10 mouse cellular contexts compared by ENCODE assay signal in the genomic region with DNA sequence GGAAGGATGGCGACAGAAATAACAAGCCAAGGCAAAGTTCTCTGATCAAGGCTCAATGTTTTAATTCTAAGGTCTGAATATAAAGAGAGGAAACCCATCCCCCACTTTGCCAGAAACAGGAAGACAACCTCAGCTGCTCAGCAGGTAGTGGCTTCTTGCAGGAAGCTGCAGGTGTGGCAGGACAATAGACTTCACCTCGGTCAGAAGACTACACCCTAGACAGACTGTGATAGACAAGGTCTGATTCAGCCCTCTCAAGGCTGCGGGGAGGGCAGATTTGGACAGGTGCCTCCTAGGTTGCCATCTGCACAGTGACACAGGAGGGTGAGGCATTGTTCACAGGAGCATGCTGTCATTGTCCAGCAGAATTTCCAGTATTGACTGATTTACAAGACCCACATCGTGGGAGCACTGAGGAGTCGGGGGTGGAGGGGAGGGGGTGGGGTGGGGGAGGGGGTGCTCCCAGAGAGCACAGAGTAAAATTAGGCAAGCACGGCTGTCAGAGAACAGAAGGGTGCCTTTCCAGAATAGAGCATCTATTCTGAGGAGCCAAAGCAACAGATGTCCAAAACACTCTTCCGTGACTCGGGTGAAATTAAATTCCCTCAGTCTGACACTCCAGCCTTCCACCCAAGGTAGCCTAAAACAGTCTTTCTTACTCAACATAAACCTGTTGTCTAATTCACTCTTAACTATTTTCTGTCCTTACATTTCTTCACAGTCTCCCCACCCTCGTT. TPM values are rescaled to one million over a fixed set of nuclear protein-coding genes. Genes with fewer than 3 reads are reported as not detected.
DNase-seq lines count a peak whose midpoint lies in the region; ATAC-seq and TF ChIP-seq lines count a peak whose summit lies in the region.
"Had no signal": no experiment of that assay in that cellular context is flagged by ENCODE, and none has a peak within 500 bp of the region (broad histone marks: within the 10 kb centered on the region; RNA-seq: fewer than 3 reads in every experiment).

No protein-coding gene starts in this region.

- no peak overlapping the region for H3K4me3 ChIP-seq in cerebellum, adult 2 months (replicated peaks; ENCODE audit: insufficient read depth, low read depth, low read length)
- H3K4me3 ChIP-seq in hindbrain, embryonic 11.5 days (ENCODE audit: low read depth, low read length) = no peak overlapping the region
- no peak overlapping the region for H3K4me3 ChIP-seq in gastrocnemius, adult 2 months
- H3K4me3 ChIP-seq: embryonic facial prominence, embryonic 15.5 days had no signal

- no peak for TF ChIP-seq CTCF in cerebellum, adult 2 months (IDR thresholded peaks at IDR 0.05; ENCODE audit: borderline replicate concordance, insufficient read depth, low read depth, low read length)
- TF ChIP-seq CTCF in gastrocnemius, adult 2 months (IDR thresholded peaks at IDR 0.05) = no peak

- no peaks in the 10 kb centered on the region for H3K9me3 ChIP-seq in hindbrain, embryonic 11.5 days (ENCODE audit: control insufficient read depth, low read length)
- H3K9me3 ChIP-seq: embryonic facial prominence, embryonic 15.5 days had no signal

- no peak overlapping the region for H3K4me2 ChIP-seq in hindbrain, embryonic 11.5 days (replicated peaks; ENCODE audit: low read depth, low read length)
- H3K4me2 ChIP-seq: embryonic facial prominence, embryonic 15.5 days had no signal

- peak; percentile 3 for DNase-seq in retina, postnatal 1 day
- DNase-seq in retina, embryonic 14.5 days (ENCODE audit: low spot score) = no peak
- DNase-seq in cerebellum, adult 2 months = peak; percentile 62 to 66
- peak; percentile 52 for DNase-seq in layer of hippocampus, adult 9-11 months
- peak; percentile 68 for DNase-seq in thymus, postnatal 14 days
- DNase-seq in hindbrain, embryonic 11.5 days (ENCODE audit: low spot score) = no peak
- no peak for DNase-seq in gastrocnemius, adult 2 months
- DNase-seq: lung, postnatal 14 days had no signal

- no peak for ATAC-seq in megakaryocyte progenitor cell, adult 5-6 weeks (replicated peaks; ENCODE audit: poor library complexity)
- no peak for ATAC-seq in hindbrain, embryonic 11.5 days (ENCODE audit: low FRiP score)

- no peaks in the 10 kb centered on the region for H3K36me3 ChIP-seq in hindbrain, embryonic 11.5 days (ENCODE audit: control insufficient read depth, insufficient read depth, low read length)
- H3K36me3 ChIP-seq: embryonic facial prominence, embryonic 15.5 days had no signal

- no peak for TF ChIP-seq POLR2A in cerebellum, adult 2 months (IDR thresholded peaks at IDR 0.05; ENCODE audit: borderline replicate concordance, insufficient read depth, low read length)

- no peak overlapping the region for H3K9ac ChIP-seq in hindbrain, embryonic 11.5 days (ENCODE audit: low read depth, low read length)
- H3K9ac ChIP-seq: embryonic facial prominence, embryonic 15.5 days had no signal

- no peak overlapping the region for H3K27ac ChIP-seq in cerebellum, adult 2 months (ENCODE audit: insufficient read depth, low read length)
- no peak overlapping the region for H3K27ac ChIP-seq in hindbrain, embryonic 11.5 days (ENCODE audit: low read depth, low read length)
- no peak overlapping the region for H3K27ac ChIP-seq in gastrocnemius, adult 2 months
- H3K27ac ChIP-seq: embryonic facial prominence, embryonic 15.5 days had no signal

- H3K4me1 ChIP-seq in cerebellum, adult 2 months (ENCODE audit: control insufficient read depth, insufficient read depth, low read length) = peaks cover 3% of the 10 kb centered on the region; the same call in 1 of the 2 replicates
- no peaks in the 10 kb centered on the region for H3K4me1 ChIP-seq in hindbrain, embryonic 11.5 days (replicated peaks; ENCODE audit: control insufficient read depth, insufficient read depth, low read length)
- H3K4me1 ChIP-seq: embryonic facial prominence, embryonic 15.5 days had no signal

- WGBS in cerebellum, adult 2 months = 20% methylated on average over 9 of the region's 9 CpGs
- WGBS in hindbrain, embryonic 11.5 days = 61% methylated on average over 9 of the region's 9 CpGs

- H3K27me3 ChIP-seq in cerebellum, adult 2 months (ENCODE audit: control insufficient read depth, insufficient read depth, low read length) = no peaks in the 10 kb centered on the region
- no peaks in the 10 kb centered on the region for H3K27me3 ChIP-seq in hindbrain, embryonic 11.5 days (ENCODE audit: control insufficient read depth, insufficient read depth, low read length)
- H3K27me3 ChIP-seq: embryonic facial prominence, embryonic 15.5 days had no signal

- intact Hi-C loops in gastrocnemius, adult 2 months (cut with DNase I) = no loop called here

RNA-seq across cellular contexts. Expression of a gene that starts 30.2 kb away (rescaled TPM):
- 159 and 163 TPM in 2 replicates for polyA plus RNA-seq in cerebellum, adult 2 months (2012; rRNA removed)
- 218 and 248 TPM in 2 replicates for total RNA-seq in megakaryocyte progenitor cell, adult 5-6 weeks (2015)
- 110 and 139 TPM in 2 replicates for total RNA-seq in megakaryocyte progenitor cell, adult 5-6 weeks (2017)
- 30.0 and 30.2 TPM in 2 replicates for polyA plus RNA-seq in hindbrain, embryonic 11.5 days (2014; fragmentation: Nextera tagmentation; extraction: Ambion mirVana)
- total RNA-seq in gastrocnemius, adult 2 months (2021) = 10 to 100 TPM; 18.8 to 20.2 TPM

Comparison
In these comparisons a context has a peak if more than half of its experiments do, and no peak if none do; other contexts are left out.
1. DNase-seq: peak in retina, postnatal 1 day (single experiment), cerebellum, adult 2 months (2 of 2), layer of hippocampus, adult 9-11 months (single experiment) and thymus, postnatal 14 days (single experiment); none in retina, embryonic 14.5 days (single experiment), hindbrain, embryonic 11.5 days (single experiment) and gastrocnemius, adult 2 months (single experiment).
2. RNA of a gene that starts 30.2 kb away (total RNA-seq): 110 to 248 TPM in megakaryocyte progenitor cell, adult 5-6 weeks; 18.8 to 20.2 TPM in gastrocnemius, adult 2 months; every median in the first group is over 4 times any median in the second.